Mouse (Mus musculus): ENCODE measurements around the gene Isy1. TPM values are rescaled to one million over a fixed set of nuclear protein-coding genes. Genes with fewer than 3 reads are reported as not detected.

Gene Isy1
- polyA plus RNA-seq, 1 experiment from 2014 or later: 21.1 TPM

GRCm38 (mm10) chr6:87797321-87797720 is 41.3 kb downstream of the Isy1 start:
- Histone ChIP-seq H3K4me3 (replicated peaks; ENCODE audit: low read length) (no peak overlapping the region), H3K4me2 (replicated peaks) (no peak overlapping the region), H3K27ac (no peak overlapping the region), H3K27me3 (ENCODE audit: control insufficient read depth, insufficient read depth, low read length) (no peaks in the 10 kb centered on the region), H3K9me3 (ENCODE audit: control insufficient read depth, low read length) (no peaks in the 10 kb centered on the region), H3K9ac (no peak overlapping the region), H3K4me1 (replicated peaks; ENCODE audit: control insufficient read depth, insufficient read depth, low read length) (no peaks in the 10 kb centered on the region), H3K36me3 (replicated peaks; ENCODE audit: control insufficient read depth, insufficient read depth) (peaks cover 13% of the 10 kb centered on the region)
- ATAC-seq (ENCODE audit: low FRiP score) (no peak), DNase-seq (ENCODE audit: low spot score) (no peak)
- 53% methylated on average over 2 of the region's 2 CpGs for WGBS

GRCm38 (mm10) chr6:87796251-87796880 is 42.2 kb downstream of the Isy1 start:
- Histone ChIP-seq H3K4me2 (replicated peaks) (no peak overlapping the region), H3K4me3 (replicated peaks; ENCODE audit: low read length) (no peak overlapping the region), H3K27me3 (ENCODE audit: control insufficient read depth, insufficient read depth, low read length) (no peaks in the 10 kb centered on the region), H3K36me3 (replicated peaks; ENCODE audit: control insufficient read depth, insufficient read depth) (peaks cover 19% of the 10 kb centered on the region), H3K4me1 (replicated peaks; ENCODE audit: control insufficient read depth, insufficient read depth, low read length) (no peaks in the 10 kb centered on the region), H3K9ac (no peak overlapping the region), H3K27ac (no peak overlapping the region), H3K9me3 (ENCODE audit: control insufficient read depth, low read length) (no peaks in the 10 kb centered on the region)
- DNase-seq (ENCODE audit: low spot score) (no peak), ATAC-seq (ENCODE audit: low FRiP score) (no peak)
- WGBS: 89% methylated on average over 6 of the region's 6 CpGs

GRCm38 (mm10) chr6:87795385-87796150 is 43.0 kb downstream of the Isy1 start:
- no peaks in the 10 kb centered on the region for H3K4me1 ChIP-seq (replicated peaks; ENCODE audit: control insufficient read depth, insufficient read depth, low read length)
- peaks cover 22% of the 10 kb centered on the region for H3K36me3 ChIP-seq (replicated peaks; ENCODE audit: control insufficient read depth, insufficient read depth)
- DNase-seq (ENCODE audit: low spot score) (no peak), ATAC-seq (ENCODE audit: low FRiP score) (no peak)
- H3K9me3 ChIP-seq (ENCODE audit: control insufficient read depth, low read length): no peaks in the 10 kb centered on the region
- no peak overlapping the region for H3K4me3 ChIP-seq (replicated peaks; ENCODE audit: low read length)
- no peaks in the 10 kb centered on the region for H3K27me3 ChIP-seq (ENCODE audit: control insufficient read depth, insufficient read depth, low read length)
- no peak overlapping the region for H3K4me2 ChIP-seq (replicated peaks)
- H3K27ac ChIP-seq: no peak overlapping the region
- H3K9ac ChIP-seq: no peak overlapping the region
- WGBS: 49% methylated on average over 6 of the region's 6 CpGs

GRCm38 (mm10) chr6:87793821-87794510 is 44.6 kb downstream of the Isy1 start:
- H3K4me2 ChIP-seq (replicated peaks): no peak overlapping the region
- H3K9ac ChIP-seq: no peak overlapping the region
- no peak for ATAC-seq (ENCODE audit: low FRiP score)
- H3K9me3 ChIP-seq (ENCODE audit: control insufficient read depth, low read length): no peaks in the 10 kb centered on the region
- H3K36me3 ChIP-seq (replicated peaks; ENCODE audit: control insufficient read depth, insufficient read depth): peaks cover 22% of the 10 kb centered on the region
- DNase-seq (ENCODE audit: low spot score): no peak
- no peak overlapping the region for H3K27ac ChIP-seq
- no peaks in the 10 kb centered on the region for H3K27me3 ChIP-seq (ENCODE audit: control insufficient read depth, insufficient read depth, low read length)
- no peak overlapping the region for H3K4me3 ChIP-seq (replicated peaks; ENCODE audit: low read length)
- H3K4me1 ChIP-seq (replicated peaks; ENCODE audit: control insufficient read depth, insufficient read depth, low read length): peaks cover 8% of the 10 kb centered on the region; the same call in 1 of the 2 replicates
- WGBS: 96% methylated on average over 10 of the region's 10 CpGs

GRCm38 (mm10) chr6:87791826-87792225 is 46.8 kb downstream of the Isy1 start:
- H3K4me2 ChIP-seq (replicated peaks): no peak overlapping the region
- H3K9ac ChIP-seq: no peak overlapping the region
- H3K27me3 ChIP-seq (ENCODE audit: control insufficient read depth, insufficient read depth, low read length): no peaks in the 10 kb centered on the region
- H3K4me1 ChIP-seq (replicated peaks; ENCODE audit: control insufficient read depth, insufficient read depth, low read length): peaks cover 10% of the 10 kb centered on the region; the same call in 1 of the 2 replicates
- DNase-seq (ENCODE audit: low spot score) (no peak), ATAC-seq (ENCODE audit: low FRiP score) (no peak)
- no peak overlapping the region for H3K27ac ChIP-seq
- peaks cover 22% of the 10 kb centered on the region for H3K36me3 ChIP-seq (replicated peaks; ENCODE audit: control insufficient read depth, insufficient read depth)
- WGBS: 93% methylated on average over 5 of the region's 5 CpGs
- H3K9me3 ChIP-seq (ENCODE audit: control insufficient read depth, low read length): no peaks in the 10 kb centered on the region
- no peak overlapping the region for H3K4me3 ChIP-seq (replicated peaks; ENCODE audit: low read length)

- Histone ChIP-seq H3K27me3 (ENCODE audit: control insufficient read depth, insufficient read depth, low read length) (no peaks in the 10 kb centered on the region), H3K36me3 (replicated peaks; ENCODE audit: control insufficient read depth, insufficient read depth) (peaks cover 22% of the 10 kb centered on the region), H3K4me2 (replicated peaks) (no peak overlapping the region), H3K9ac (no peak overlapping the region), H3K9me3 (ENCODE audit: control insufficient read depth, low read length) (no peaks in the 10 kb centered on the region), H3K4me1 (replicated peaks; ENCODE audit: control insufficient read depth, insufficient read depth, low read length) (peaks cover 10% of the 10 kb centered on the region; the same call in 1 of the 2 replicates), H3K27ac (no peak overlapping the region), H3K4me3 (replicated peaks; ENCODE audit: low read length) (no peak overlapping the region)
- DNase-seq (ENCODE audit: low spot score) (no peak), ATAC-seq (ENCODE audit: low FRiP score) (no peak)
- WGBS: 78% methylated on average over 7 of the region's 7 CpGs
Observed at GRCm38 (mm10) chr6:87790779-87791480, 47.7 kb downstream of the Isy1 start.

GRCm38 (mm10) chr6:87789791-87790190 is 48.8 kb downstream of the Isy1 start:
- Histone ChIP-seq H3K36me3 (replicated peaks; ENCODE audit: control insufficient read depth, insufficient read depth) (peaks cover 22% of the 10 kb centered on the region), H3K4me2 (replicated peaks) (no peak overlapping the region), H3K4me3 (replicated peaks; ENCODE audit: low read length) (no peak overlapping the region), H3K9ac (no peak overlapping the region), H3K27ac (no peak overlapping the region), H3K9me3 (ENCODE audit: control insufficient read depth, low read length) (no peaks in the 10 kb centered on the region), H3K4me1 (replicated peaks; ENCODE audit: control insufficient read depth, insufficient read depth, low read length) (peaks cover 10% of the 10 kb centered on the region; the same call in 1 of the 2 replicates), H3K27me3 (ENCODE audit: control insufficient read depth, insufficient read depth, low read length) (no peaks in the 10 kb centered on the region)
- DNase-seq (ENCODE audit: low spot score): no peak
- 93% methylated on average over 6 of the region's 6 CpGs for WGBS
- ATAC-seq (ENCODE audit: low FRiP score): no peak

GRCm38 (mm10) chr6:87788896-87789587 is 49.6 kb downstream of the Isy1 start:
- H3K9ac ChIP-seq: no peak overlapping the region
- no peak for ATAC-seq (ENCODE audit: low FRiP score)

More at GRCm38 (mm10) chr6:87788896-87789587, 49.6 kb downstream of the Isy1 start:
- WGBS: 39% methylated on average over 5 of the region's 5 CpGs
- Histone ChIP-seq H3K27ac (no peak overlapping the region), H3K4me2 (replicated peaks) (no peak overlapping the region), H3K27me3 (ENCODE audit: control insufficient read depth, insufficient read depth, low read length) (no peaks in the 10 kb centered on the region), H3K9me3 (ENCODE audit: control insufficient read depth, low read length) (no peaks in the 10 kb centered on the region), H3K36me3 (replicated peaks; ENCODE audit: control insufficient read depth, insufficient read depth) (peaks cover 17% of the 10 kb centered on the region), H3K4me1 (replicated peaks; ENCODE audit: control insufficient read depth, insufficient read depth, low read length) (peaks cover 10% of the 10 kb centered on the region; the same call in 1 of the 2 replicates), H3K4me3 (replicated peaks; ENCODE audit: low read length) (no peak overlapping the region)
- DNase-seq (ENCODE audit: low spot score): peak; percentile 48

Data from hindbrain, embryonic 14.5 days (tissue).